Mouse (Mus musculus) brain, embryonic 14.5 days (tissue): ENCODE results near the gene Ring1.

Source experiments
- CTCF ChIP-seq: fragments of 200-500 bp; IDR thresholded peaks from 2 replicates; pipeline ENCODE4 v1.5.1; 2012; ENCODE audit warnings: inconsistent platforms, mild to moderate bottlenecking, moderate library complexity, borderline replicate concordance; ENCODE audit not compliant: insufficient read depth, insufficient read length; ENCODE audit errors: extremely low read depth
- POLR2A ChIP-seq: fragments of 200-500 bp; IDR thresholded peaks from 2 replicates; pipeline ENCODE4 v1.6.1; 2012; ENCODE audit warnings: mild to moderate bottlenecking, inconsistent platforms, borderline replicate concordance; ENCODE audit not compliant: poor library complexity, insufficient read depth, insufficient read length, severe bottlenecking; ENCODE audit errors: extremely low read depth

GRCm38 (mm10) chr17:34029150-34029889 is 4.8 kb upstream of the Ring1 start:
- TF ChIP-seq CTCF (no peak), POLR2A (no peak)
